Mouse (Mus musculus) intestine, embryonic 15.5 days (tissue): ENCODE measurements around the gene Fermt3. TPM values are rescaled to one million over a fixed set of nuclear protein-coding genes. Genes with fewer than 3 reads are reported as not detected.

ENCODE experiments used
- ATAC-seq: fragments of 200-750 bp; cut with Nextera tagmentation; 2 replicates; pipeline ENCODE4 v1.8.0; 2017; ENCODE audit warnings: moderate TSS enrichment, moderate library complexity
- H3K27ac ChIP-seq: fragments of 300-500 bp; sonication (generic); 2 replicates; pipeline ENCODE4 v1.5.1; 2015; ENCODE audit warnings: mild to moderate bottlenecking, inconsistent platforms
- H3K27me3 ChIP-seq: fragments of 300-500 bp; sonication (generic); replicated peaks from 2 replicates; pipeline ENCODE4 v1.6.1; 2015; ENCODE audit warnings: inconsistent platforms
- H3K36me3 ChIP-seq: fragments of 300-500 bp; sonication (generic); 2 replicates; pipeline ENCODE4 v1.6.1; 2015; ENCODE audit warnings: inconsistent platforms
- H3K4me1 ChIP-seq: fragments of 300-500 bp; sonication (generic); replicated peaks from 2 replicates; pipeline ENCODE4 v1.6.1; 2015; ENCODE audit warnings: inconsistent platforms
- H3K4me2 ChIP-seq: fragments of 300-500 bp; sonication (generic); replicated peaks from 2 replicates; pipeline ENCODE4 v1.6.1; 2015; ENCODE audit warnings: mild to moderate bottlenecking, inconsistent platforms
- H3K4me3 ChIP-seq: fragments of 300-500 bp; sonication (generic); replicated peaks from 2 replicates; pipeline ENCODE4 v1.5.1; 2015; ENCODE audit warnings: inconsistent platforms
- H3K9ac ChIP-seq: fragments of 300-500 bp; sonication (generic); 2 replicates; pipeline ENCODE4 v1.6.1; 2015; ENCODE audit warnings: inconsistent platforms
- H3K9me3 ChIP-seq: fragments of 300-500 bp; sonication (generic); 2 replicates; pipeline ENCODE4 v1.6.1; 2016; ENCODE audit warnings: inconsistent platforms
- WGBS: fragments of 180-500 bp; shearing (Covaris S2); methylation state at CpG from one replicate; pipeline ENCODE4 v1.1.7; 2015; 5-methylcytosine and 5-hydroxymethylcytosine counted together
- polyA plus RNA-seq: library from polyadenylated mRNA; unstranded; fragments of >200 nt; fragmentation: Nextera tagmentation; extraction: Ambion mirVana; gene quantifications from 2 replicates; pipeline ENCODE4 v1.2.1, GENCODE M21; 2015

The Fermt3 gene
- polyA plus RNA-seq, 1 experiment from 2014 or later, result 9.8 TPM

DNA sequence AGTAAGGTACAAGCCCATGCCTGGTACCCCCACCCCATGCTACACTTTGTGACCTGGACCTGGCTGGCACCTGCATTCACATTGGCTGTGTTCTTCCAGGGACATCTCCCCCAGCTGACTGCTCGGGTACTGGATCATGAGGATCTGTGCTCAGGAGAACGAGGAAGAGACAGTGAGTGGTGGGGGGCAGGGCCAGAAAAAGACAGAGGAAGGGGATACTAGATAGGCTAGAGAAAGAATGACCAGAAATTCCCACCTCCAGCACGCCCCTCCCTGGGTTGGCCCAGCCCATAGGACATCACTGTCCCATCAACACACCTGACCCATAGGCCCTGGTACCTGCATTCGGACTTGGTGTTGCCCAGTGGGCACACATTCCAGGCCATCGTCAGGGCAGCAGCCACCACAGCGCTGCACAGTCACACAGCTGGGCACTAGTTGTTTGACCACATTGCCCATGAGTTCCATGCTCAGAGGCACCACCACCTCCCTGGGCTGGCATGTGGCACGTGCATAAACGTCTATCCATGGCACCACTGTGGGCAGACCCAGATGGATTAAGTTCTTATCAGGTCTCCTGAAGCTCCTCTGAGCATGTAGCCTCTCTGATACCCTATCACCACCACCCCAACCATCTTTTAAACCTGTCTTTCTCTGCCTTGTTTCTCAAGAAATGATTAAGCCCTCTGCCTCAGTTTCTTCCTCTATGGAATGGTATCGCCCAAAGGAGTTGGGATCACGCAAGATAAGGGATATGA is 33.1 kb downstream of the Fermt3 start:
- Histone ChIP-seq H3K4me2 (peak overlapping the region; percentile 87), H3K36me3 (peaks cover 17% of the 10 kb centered on the region), H3K9ac (peak overlapping the region; percentile 91), H3K4me3 (peak overlapping the region; percentile 94), H3K4me1 (peaks cover 23% of the 10 kb centered on the region), H3K27me3 (no peaks in the 10 kb centered on the region), H3K9me3 (no peaks in the 10 kb centered on the region), H3K27ac (0 out of 2 replicates have a peak overlapping the region, but pooled peaks have one; percentile 92)
- ATAC-seq, result no peak
- WGBS, result 75% methylated on average over 10 of the region's 10 CpGs

DNA sequence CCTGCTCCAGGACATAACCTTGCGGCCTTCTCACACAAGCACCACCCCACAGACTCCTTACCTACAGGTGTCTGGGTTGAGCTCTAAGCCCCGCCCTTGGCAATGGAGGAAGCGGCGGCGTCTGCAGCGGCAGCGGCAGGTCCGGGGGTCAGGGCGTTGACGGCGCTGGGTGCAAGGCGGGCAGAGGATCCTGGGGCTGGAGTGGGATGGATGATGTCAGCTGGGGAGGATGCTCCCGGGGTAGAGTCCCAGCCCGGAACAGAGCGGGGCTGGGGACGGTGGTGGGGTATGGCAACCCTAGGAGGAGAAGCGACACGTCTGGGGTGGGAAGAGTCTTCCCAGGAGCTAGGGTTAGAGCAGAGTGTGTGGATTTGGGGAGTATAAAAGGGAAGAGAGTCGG is 34.0 kb downstream of the Fermt3 start:
- Histone ChIP-seq H3K36me3 (peaks cover 17% of the 10 kb centered on the region), H3K4me1 (peaks cover 23% of the 10 kb centered on the region), H3K9ac (no peak overlapping the region), H3K4me3 (no peak overlapping the region; the same call in 1 of the 2 replicates), H3K9me3 (no peaks in the 10 kb centered on the region), H3K27me3 (no peaks in the 10 kb centered on the region), H3K4me2 (0 out of 2 replicates have a peak overlapping the region, but pooled peaks have one; percentile 14), H3K27ac (no peak overlapping the region)
- no peak for ATAC-seq
- WGBS, result 82% methylated on average over 19 of the region's 19 CpGs

DNA sequence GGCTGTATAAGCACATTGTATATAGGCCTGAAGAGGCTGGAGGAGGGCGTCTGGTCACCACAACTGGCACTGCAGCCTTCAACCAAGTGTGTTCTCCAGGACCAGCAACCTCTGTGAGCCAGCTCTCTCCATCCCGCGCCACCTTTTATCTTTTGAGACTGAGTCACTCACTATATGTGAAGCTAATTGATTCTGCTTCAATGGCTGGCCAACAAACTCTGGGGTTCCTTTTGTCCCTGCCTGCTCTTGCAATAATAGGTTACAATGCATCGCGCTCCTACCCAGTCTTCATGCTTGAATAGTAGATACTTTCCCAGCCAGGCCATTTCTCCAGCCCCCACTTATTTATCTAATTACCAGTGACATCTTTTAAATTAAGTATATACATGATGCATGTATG is 35.6 kb downstream of the Fermt3 start:
- no peaks in the 10 kb centered on the region for H3K27me3 ChIP-seq
- peaks cover 31% of the 10 kb centered on the region for H3K4me1 ChIP-seq
- H3K4me3 ChIP-seq, result no peak overlapping the region
- H3K4me2 ChIP-seq, result no peak overlapping the region
- H3K36me3 ChIP-seq, result peaks cover 17% of the 10 kb centered on the region
- no peak overlapping the region for H3K9ac ChIP-seq
- no peaks in the 10 kb centered on the region for H3K9me3 ChIP-seq
- no peak for ATAC-seq
- 93% methylated on average over 5 of the region's 5 CpGs for WGBS
- no peak overlapping the region for H3K27ac ChIP-seq

DNA sequence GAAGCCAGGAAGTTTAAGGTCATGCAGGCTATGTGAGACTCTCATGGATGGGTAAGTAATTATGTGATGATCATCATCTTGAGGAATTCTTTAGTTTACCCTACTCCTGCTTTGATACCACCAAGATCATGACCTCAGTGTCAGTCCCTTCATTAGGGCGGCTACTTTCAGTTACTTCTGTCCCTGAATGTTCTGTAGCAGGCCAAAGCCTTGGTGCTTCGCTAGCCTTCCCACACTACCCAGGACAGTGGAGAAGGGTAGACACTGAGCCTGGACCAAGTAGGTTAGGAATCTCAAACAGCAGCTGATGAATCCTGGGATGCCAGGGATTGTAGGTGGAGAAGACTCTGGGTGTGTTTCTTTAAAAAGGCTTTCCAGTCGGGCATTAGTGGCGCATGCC is 37.8 kb downstream of the Fermt3 start:
- H3K9ac ChIP-seq, result no peak overlapping the region
- peak overlapping the region; percentile 87 for H3K4me2 ChIP-seq
- no peak for ATAC-seq
- H3K27ac ChIP-seq, result no peak overlapping the region
- WGBS, result 86% methylated on average over 4 of the region's 4 CpGs
- peaks cover 28% of the 10 kb centered on the region for H3K36me3 ChIP-seq
- H3K4me3 ChIP-seq, result no peak overlapping the region
- H3K27me3 ChIP-seq, result no peaks in the 10 kb centered on the region
- peaks cover 42% of the 10 kb centered on the region for H3K4me1 ChIP-seq
- H3K9me3 ChIP-seq, result no peaks in the 10 kb centered on the region

DNA sequence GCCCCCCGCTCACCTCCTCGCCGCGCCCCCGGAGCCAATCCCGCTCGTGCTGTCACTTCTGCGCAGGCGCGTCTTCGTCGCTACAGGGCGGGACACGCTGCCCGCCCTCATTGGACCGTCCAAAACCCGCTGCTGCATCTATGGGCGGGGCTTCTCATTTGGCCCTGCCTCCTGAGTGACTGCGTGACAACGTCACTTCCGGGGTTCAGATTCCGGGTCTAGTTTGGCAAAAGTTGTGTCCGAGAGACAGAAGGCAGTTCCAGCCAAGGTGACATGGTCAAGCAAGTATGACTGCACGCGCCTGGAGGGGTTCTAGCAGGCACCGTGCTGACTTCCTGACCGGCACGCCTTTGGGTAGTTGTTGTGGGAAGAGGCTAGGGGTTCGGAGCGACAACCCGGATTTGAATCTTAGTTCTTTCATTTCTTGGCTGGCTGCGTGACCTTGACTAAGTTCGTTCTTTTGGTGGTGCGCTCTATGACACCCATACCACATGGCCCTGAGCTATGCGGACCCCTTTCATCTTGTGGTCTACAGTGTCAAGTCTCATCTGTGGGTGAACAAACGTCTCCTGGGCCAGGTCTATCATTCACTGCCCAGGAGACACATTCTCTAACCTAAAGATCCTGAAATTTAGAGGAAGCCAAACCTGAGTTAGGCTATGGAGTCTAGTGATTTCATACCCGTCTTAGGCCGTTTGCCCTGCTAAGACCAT is 38.7 kb downstream of the Fermt3 start, which contains the start of gene Fkbp2:
TSS of gene Fkbp2 (minus strand) at position 121 of the 713 bp plus-strand sequence.
- peaks cover 27% of the 10 kb centered on the region for H3K36me3 ChIP-seq
- peak within 1 kb of the TSS; percentile 90 for H3K27ac ChIP-seq
- H3K4me3 ChIP-seq, result peak within 1 kb of the TSS; percentile 77
- no peaks in the 10 kb centered on the region for H3K27me3 ChIP-seq
- H3K9ac ChIP-seq, result peak within 1 kb of the TSS; percentile 89
- ATAC-seq, result peak; percentile 89
- H3K4me2 ChIP-seq, result peak within 1 kb of the TSS; percentile 87
- peaks cover 38% of the 10 kb centered on the region for H3K4me1 ChIP-seq
- H3K9me3 ChIP-seq, result no peaks in the 10 kb centered on the region
- under 1% methylated on average over 38 of the region's 38 CpGs for WGBS

DNA sequence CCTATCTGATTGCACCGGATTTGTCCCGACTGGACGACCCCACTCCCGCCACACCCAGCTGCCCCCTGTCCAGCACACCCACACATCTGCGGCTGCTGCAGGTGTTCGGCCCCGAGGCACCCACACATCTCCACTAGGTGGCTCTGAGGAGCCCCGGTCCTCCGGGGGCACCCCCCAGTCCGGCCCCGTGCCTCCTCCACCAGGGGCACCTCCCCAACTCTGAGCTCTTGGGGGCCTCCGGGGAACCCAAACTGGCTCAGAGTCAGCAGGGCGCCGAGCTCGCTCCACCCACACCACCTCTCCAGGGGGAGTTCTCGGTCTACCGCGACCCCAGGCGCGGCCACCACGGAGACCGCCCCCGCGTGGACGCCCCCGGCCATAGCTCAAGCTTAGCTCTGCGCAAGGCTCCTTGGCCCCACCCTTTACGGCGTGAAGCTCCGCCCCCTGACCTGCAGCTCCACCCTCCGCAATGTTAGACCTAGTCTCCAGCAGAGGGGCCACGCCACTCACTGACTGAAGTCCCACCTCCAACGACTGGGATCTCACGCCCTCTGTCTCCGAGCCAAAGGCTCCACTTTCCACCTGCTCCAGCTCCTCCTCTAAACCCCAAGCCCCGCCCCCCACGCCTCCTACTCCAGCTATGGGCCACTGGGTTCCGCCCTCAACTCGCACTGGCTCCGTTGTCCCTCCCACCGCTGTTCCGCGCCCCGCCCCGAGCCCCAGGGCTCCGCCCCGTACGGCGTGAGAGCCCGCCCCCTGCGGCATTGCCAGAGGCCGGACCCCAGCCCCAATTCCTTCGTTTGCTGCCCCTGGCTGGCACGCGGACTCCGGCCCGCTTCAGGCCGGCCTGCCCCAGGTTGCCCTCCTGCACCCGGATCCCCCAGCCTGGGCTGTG is 39.5 kb downstream of the Fermt3 start:
- H3K4me3 ChIP-seq, result peak overlapping the region; percentile 77
- H3K4me2 ChIP-seq, result peak overlapping the region; percentile 87
- ATAC-seq, result peak; percentile 90
- peak overlapping the region; percentile 90 for H3K27ac ChIP-seq
- under 1% methylated on average over 58 of the region's 59 CpGs for WGBS
- H3K36me3 ChIP-seq, result peaks cover 19% of the 10 kb centered on the region
- peak overlapping the region; percentile 89 for H3K9ac ChIP-seq
- H3K27me3 ChIP-seq, result no peaks in the 10 kb centered on the region
- H3K4me1 ChIP-seq, result peaks cover 34% of the 10 kb centered on the region
- no peaks in the 10 kb centered on the region for H3K9me3 ChIP-seq

DNA sequence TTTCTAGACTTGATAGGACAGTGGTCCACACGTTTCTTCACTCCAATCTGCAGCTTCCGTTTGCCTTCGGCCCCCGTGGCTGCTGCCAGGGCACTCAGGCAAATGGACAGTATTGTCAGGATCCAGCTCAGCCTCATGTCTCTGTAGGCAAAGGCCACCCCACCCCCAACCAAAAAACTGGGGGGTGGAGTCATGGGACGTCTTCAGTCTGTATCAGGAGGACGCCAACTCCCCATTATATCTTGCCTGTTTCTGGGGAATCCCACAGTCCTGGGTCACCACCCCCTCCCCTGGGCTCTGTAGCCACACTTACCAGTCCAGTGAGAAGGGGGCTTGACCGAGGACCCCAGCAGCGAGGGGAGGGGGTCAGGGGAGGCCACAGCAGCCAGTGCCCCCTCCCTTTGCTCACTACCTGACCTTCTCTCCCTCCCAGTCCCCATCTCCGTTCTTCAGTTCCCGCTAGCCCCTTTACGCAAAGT is 40.2 kb downstream of the Fermt3 start:
- peak overlapping the region; percentile 90 for H3K27ac ChIP-seq
- H3K9ac ChIP-seq, result peak overlapping the region; percentile 89
- H3K4me3 ChIP-seq, result peak overlapping the region; percentile 77
- no peaks in the 10 kb centered on the region for H3K27me3 ChIP-seq
- peaks cover 35% of the 10 kb centered on the region for H3K4me1 ChIP-seq
- peaks cover 18% of the 10 kb centered on the region; the same call in 1 of the 2 replicates for H3K36me3 ChIP-seq
- ATAC-seq, result no peak
- H3K9me3 ChIP-seq, result no peaks in the 10 kb centered on the region
- 8% methylated on average over 11 of the region's 11 CpGs for WGBS
- peak overlapping the region; percentile 87 for H3K4me2 ChIP-seq

DNA sequence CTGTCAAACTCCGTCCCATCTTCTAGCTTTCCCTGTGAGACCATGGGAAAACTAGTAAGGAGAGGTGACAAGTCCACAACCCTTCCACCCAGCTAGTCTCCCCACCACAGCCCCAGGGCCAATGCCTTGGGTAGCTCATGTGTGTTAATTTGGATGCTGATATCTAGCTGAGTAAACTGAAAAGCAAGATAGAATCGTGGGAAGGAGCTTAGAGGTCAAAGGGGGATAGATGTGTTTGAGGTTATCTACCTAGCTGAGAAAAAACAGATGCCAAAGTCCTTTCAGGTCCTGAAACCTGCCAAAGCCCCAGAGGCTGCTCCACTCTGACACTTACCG is 40.7 kb downstream of the Fermt3 start:
- H3K27ac ChIP-seq, result peak overlapping the region; percentile 0; the same call in 1 of the 2 replicates
- H3K9me3 ChIP-seq, result no peaks in the 10 kb centered on the region
- WGBS, result 29% methylated on average over 3 of the region's 3 CpGs
- peak overlapping the region; percentile 89 for H3K9ac ChIP-seq
- H3K27me3 ChIP-seq, result no peaks in the 10 kb centered on the region
- peak overlapping the region; percentile 77 for H3K4me3 ChIP-seq
- ATAC-seq, result no peak
- peaks cover 39% of the 10 kb centered on the region for H3K4me1 ChIP-seq
- peaks cover 18% of the 10 kb centered on the region; the same call in 1 of the 2 replicates for H3K36me3 ChIP-seq
- H3K4me2 ChIP-seq, result peak overlapping the region; percentile 87

DNA sequence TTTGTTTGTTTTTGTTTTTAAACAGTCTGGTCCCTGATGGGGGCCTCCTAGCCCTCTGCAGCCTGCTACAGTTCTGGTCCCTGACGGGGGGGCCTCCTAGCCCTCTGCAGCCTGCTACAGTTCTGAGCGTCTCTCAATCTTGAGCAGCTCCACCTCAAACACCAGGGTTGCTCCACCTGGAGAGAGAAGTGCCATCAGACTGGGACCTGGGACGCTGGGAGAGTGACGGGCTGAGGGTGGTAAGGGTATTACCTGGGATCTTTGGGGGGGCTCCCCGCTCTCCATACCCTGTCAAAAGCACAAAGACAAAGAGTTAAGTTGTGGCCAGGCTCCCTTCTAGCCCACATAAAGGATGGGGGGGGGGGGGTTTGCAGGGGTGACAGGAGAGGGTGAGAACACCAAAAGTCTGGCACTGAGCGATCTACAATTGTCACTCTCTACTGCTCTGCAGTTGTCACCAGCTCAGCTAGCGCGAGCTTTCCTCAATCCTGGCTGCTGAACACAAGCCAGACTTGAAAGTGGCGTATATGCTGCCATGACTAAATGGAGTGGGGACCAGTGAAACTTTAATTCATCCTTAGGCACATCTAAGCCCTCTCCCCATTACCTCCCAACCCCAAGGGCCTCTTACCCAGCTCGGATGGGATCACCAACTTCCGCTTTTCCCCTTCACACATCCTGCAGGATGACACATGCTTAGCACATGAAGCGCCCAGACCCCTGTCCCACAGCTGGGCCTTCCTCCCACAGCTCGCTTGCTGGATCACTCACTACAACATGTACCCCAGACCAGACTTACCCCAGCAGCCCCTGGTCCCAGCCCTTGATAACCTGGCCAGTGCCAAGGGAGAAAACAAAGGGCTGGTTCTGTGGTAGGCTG is 41.3 kb downstream of the Fermt3 start:
- Histone ChIP-seq H3K36me3 (peaks cover 18% of the 10 kb centered on the region; the same call in 1 of the 2 replicates), H3K27me3 (no peaks in the 10 kb centered on the region), H3K9ac (peak overlapping the region; percentile 89; the same call in 1 of the 2 replicates), H3K4me3 (no peak overlapping the region; the same call in 1 of the 2 replicates), H3K9me3 (no peaks in the 10 kb centered on the region), H3K4me1 (peaks cover 39% of the 10 kb centered on the region), H3K4me2 (peak overlapping the region; percentile 87), H3K27ac (peak overlapping the region; percentile 0; the same call in 1 of the 2 replicates)
- no peak for ATAC-seq
- WGBS, result 78% methylated on average over 13 of the region's 13 CpGs

DNA sequence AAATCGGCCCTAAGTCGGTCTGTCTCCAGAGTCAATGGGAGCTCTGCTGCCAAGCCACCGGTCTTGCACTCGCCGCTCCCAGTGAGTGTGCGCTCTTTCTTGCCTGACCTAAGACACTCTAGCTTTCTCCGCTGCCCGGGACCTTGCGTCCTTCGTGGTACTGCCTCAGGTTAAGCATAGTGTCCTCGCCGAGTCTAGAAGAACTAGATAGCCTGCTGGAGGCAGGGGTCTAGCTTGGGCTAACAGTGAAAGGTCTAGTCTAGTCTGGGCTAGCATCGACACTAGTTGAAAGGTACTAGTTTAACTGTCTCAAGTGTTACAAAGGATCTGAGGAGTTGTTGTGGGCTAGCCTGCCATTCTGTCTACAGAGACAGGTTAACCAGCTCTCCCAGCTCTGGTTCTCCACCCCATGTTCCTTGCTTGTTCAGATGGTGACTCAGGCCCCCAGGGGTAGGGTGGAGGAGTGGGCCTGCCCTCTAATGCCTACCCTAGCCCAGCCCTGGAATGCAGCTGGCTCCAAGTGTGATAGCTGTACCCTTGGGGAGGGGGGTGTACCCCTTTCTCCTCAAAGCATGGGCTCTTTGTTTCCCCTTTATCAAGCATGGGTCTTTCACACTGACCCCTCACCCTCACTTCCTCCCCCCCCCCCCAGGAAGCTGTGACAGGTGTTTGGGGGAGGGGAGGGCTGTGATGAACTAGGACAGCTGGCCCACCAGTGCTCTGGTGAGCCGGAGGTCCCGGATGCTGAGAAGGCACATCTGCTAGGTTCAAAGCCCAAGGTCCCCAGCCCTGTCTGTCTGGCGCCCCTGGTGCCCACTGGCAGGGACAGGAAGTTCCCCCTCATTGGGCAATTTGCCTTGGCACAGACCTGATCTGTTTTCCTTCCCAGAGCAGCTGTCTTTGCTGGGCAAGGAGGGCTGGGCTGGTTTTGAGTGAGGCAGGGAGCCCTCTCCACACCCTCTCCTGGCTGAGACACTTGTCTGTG is 43.4 kb downstream of the Fermt3 start, which contains the start of gene Plcb3:
TSS of gene Plcb3 (minus strand) at position 934 of the 985 bp plus-strand sequence.
- no peak for ATAC-seq
- peaks cover 57% of the 10 kb centered on the region for H3K4me1 ChIP-seq

More for the DNA sequence above, 43.4 kb downstream of the Fermt3 start, which contains the start of gene Plcb3:
- peak within 1 kb of the TSS; percentile 73 for H3K9ac ChIP-seq
- H3K27me3 ChIP-seq, result no peaks in the 10 kb centered on the region
- H3K9me3 ChIP-seq, result no peaks in the 10 kb centered on the region
- peak within 1 kb of the TSS; percentile 88 for H3K4me2 ChIP-seq
- peak within 1 kb of the TSS; percentile 55 for H3K4me3 ChIP-seq
- H3K36me3 ChIP-seq, result peaks cover 11% of the 10 kb centered on the region; the same call in 1 of the 2 replicates
- under 1% methylated on average over 16 of the region's 16 CpGs for WGBS
- peak within 1 kb of the TSS; percentile 92 for H3K27ac ChIP-seq
